Mouse (Mus musculus): ENCODE data around the gene Pno1. TPM values are rescaled to one million over a fixed set of nuclear protein-coding genes. Genes with fewer than 3 reads are reported as not detected.

The Pno1 gene
- polyA plus RNA-seq (2015; fragmentation: Nextera tagmentation; extraction: Ambion mirVana), result 56.8 and 63.4 TPM in 2 replicates

DNA sequence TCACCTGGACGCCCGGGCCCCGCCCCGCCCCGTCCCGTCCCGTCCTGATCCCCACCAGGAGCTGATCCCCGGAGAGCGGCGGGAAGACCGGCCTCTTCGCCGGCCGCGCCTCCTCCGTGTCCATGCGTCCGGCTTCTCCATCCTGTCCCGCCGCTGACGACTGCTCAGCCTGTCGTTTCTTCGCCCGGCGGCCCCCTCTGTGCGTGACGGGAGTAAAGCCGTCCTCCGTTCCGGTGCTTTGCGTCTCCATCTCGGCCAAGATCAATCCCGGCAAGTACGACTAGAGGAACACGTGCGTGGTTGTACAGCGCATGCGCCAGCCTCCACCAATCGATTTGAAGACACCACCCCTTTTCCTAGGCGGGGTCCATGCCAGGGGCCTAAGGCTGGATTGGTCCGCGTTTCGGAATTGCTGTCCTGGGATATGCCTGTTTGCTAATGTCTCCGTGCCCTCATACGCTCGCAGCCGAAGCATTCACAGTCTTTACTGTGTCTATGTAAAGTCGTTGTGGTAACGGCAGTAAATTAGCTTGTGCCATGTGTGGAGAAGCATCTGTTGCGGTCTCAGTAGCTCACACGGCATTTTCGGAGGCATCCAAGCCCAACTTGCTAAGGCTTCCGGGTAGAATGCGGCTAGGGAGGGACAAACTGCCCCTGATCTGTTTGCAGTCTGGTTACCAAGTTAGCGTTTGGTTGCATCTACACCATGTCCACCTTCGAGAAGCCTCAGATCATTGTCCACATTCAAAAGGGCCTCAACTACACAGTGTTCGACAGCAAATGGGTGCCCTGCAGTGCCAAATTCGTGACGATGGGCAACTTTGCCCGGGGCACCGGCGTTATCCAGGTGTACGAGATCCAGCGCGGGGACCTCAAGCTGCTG is at the start of gene Pno1:
Pno1 (minus strand) TSS at position 311 of the 883 bp plus-strand sequence.

DNA sequence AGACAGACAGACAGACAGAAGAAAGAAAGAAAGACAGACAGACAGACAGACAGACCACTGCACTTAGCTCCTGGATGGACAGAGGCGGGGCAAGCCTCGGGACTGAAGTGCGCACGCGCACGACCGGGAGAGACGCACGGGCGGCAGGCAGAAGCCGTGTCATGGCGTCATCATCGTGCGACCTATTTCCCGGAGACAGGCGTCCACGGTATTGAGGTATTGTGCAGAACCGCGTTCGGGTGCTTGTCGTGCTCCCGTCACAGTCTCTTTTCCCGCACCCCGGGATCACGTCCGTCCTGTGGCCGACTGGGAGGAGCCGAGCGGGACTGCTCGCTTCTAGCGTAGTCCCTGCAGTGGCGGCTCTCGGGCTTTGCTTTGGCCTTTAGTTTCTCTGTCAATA is 46.1 kb upstream of the Pno1 start, which contains the start of gene C1d:
C1d (plus strand) TSS at position 137 of the 400 bp plus-strand sequence.

DNA sequence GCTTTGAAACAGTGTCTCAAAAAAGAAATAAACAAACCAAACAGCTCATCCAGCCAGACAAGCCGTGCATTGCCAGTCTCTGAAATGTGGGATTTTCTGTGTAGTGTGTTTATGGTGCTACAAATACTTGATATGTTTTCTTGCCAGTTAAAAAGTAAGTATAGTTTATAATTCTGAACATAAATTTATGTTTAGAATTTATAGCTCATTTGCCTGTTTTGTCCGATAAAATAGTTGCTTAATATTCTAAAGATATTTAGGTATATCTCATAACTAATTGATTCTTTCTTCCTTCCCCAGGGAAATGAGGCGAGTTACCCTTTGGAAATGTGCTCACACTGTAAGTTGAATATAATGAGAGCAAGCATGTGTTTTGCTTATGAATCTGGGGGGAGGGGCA is 29.6 kb downstream of the Pno1 start, which contains the start of gene Wdr92:
Wdr92 (plus strand) TSS at position 301 of the 400 bp plus-strand sequence.

DNA sequence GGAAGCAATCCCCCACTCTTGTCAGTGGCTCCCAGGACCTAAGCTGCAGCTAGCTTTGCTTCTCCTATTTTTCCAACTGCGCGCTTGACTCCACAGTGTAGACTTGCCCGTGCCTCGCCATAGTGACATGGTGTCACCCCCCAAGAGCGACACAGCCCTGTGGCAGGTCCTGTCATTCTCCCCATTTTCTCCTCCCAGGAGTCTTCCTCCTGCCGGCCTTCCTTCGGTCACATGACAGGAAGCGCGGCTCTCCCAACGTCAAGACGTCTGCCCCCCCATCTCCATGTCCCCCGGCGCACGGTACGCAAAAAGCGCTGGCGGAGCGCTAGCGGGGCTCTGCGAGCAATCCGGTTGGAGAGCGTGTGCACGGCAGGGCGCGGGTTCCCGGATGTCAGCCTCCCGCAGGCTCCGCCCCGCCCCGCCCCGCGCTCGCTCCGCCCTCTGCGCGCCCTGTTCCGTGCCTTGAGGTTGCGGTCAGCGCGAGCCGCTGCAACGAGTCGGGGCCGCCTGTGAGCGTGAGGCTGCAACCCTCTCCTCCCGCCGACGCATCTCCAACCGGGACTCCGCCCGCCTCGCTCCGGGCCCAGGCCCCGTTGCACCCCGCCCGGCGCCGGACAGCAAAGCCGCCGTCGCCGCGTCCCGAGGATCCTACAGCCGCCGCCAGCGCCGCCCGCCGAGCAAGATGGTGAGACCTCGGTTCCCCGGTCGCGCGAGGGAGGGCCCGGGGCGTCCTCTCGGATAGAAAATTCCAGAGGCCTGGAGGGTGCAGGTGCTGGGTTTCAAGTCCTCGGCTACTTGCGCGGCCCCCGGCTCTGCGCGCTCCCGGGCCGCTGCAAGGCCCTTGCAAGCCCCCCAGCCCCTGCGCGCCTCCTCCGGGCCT is 52.3 kb downstream of the Pno1 start, which contains the start of gene Ppp3r1:
Ppp3r1 (plus strand) TSS at position 406 of the 880 bp plus-strand sequence.

Other genes with a start within 250 kb of the Pno1 start
- 21.2 and 21.6 TPM in 2 replicates for gene Cnrip1, start 160.0 kb downstream of the Pno1 start, polyA plus RNA-seq (2015; fragmentation: Nextera tagmentation; extraction: Ambion mirVana)
- 3.7 and 21.4 TPM in 2 replicates for gene Plek, start 159.2 kb downstream of the Pno1 start, polyA plus RNA-seq (2015; fragmentation: Nextera tagmentation; extraction: Ambion mirVana)
- gene Ppp3r1, start 52.3 kb downstream of the Pno1 start, polyA plus RNA-seq (2015; fragmentation: Nextera tagmentation; extraction: Ambion mirVana), result 77.3 and 96.3 TPM in 2 replicates
- 11.5 and 11.6 TPM in 2 replicates for gene Wdr92, start 29.5 kb downstream of the Pno1 start, polyA plus RNA-seq (2015; fragmentation: Nextera tagmentation; extraction: Ambion mirVana)
- gene C1d, start 46.0 kb upstream of the Pno1 start, polyA plus RNA-seq (2015; fragmentation: Nextera tagmentation; extraction: Ambion mirVana), result 88.0 and 102 TPM in 2 replicates